Comparison of ENCODE assay signal across 14 mouse cellular contexts in genomic region chr4:22485781-22486180, GRCm38 (mm10). TPM values are rescaled to one million over a fixed set of nuclear protein-coding genes. Genes with fewer than 3 reads are reported as not detected.
DNase-seq lines count a peak whose midpoint lies in the region; ATAC-seq lines count a peak whose summit lies in the region.
"Had no signal": no experiment of that assay in that cellular context is flagged by ENCODE, and none has a peak within 500 bp of the region (broad histone marks: within the 10 kb centered on the region; RNA-seq: fewer than 3 reads in every experiment).

No protein-coding gene starts in this region.

- peak overlapping the region; percentile 97 for H3K9ac ChIP-seq in hindbrain, embryonic 12.5 days
- peak overlapping the region; percentile 93 for H3K9ac ChIP-seq in midbrain, embryonic 15.5 days
- H3K9ac ChIP-seq: embryonic facial prominence, embryonic 15.5 days; liver, embryonic 15.5 days had no signal

- peak overlapping the region; percentile 82 for H3K4me3 ChIP-seq in hindbrain, embryonic 12.5 days
- peak overlapping the region; percentile 72 for H3K4me3 ChIP-seq in midbrain, embryonic 15.5 days
- H3K4me3 ChIP-seq: embryonic facial prominence, embryonic 15.5 days; heart, adult 2 months; liver, embryonic 15.5 days had no signal

- H3K27me3 ChIP-seq in hindbrain, embryonic 12.5 days: peaks cover 6% of the 10 kb centered on the region; the same call in 1 of the 2 replicates
- H3K27me3 ChIP-seq in midbrain, embryonic 15.5 days (replicated peaks): no peaks in the 10 kb centered on the region

- WGBS in hindbrain, embryonic 12.5 days: 3% methylated on average over 3 of the region's 3 CpGs
- 5% methylated on average over 3 of the region's 3 CpGs for WGBS in midbrain, embryonic 15.5 days

- H3K4me1 ChIP-seq in hindbrain, embryonic 12.5 days: peaks cover 4% of the 10 kb centered on the region; the same call in 1 of the 2 replicates
- H3K4me1 ChIP-seq in midbrain, embryonic 15.5 days: peaks cover 21% of the 10 kb centered on the region; the same call in 1 of the 2 replicates

- no peaks in the 10 kb centered on the region for H3K9me3 ChIP-seq in hindbrain, embryonic 12.5 days (replicated peaks)
- H3K9me3 ChIP-seq in midbrain, embryonic 15.5 days: no peaks in the 10 kb centered on the region
- H3K9me3 ChIP-seq: embryonic facial prominence, embryonic 15.5 days; liver, embryonic 15.5 days had no signal

- H3K27ac ChIP-seq in hindbrain, embryonic 12.5 days: peak overlapping the region; percentile 100
- H3K27ac ChIP-seq in midbrain, embryonic 15.5 days: peak overlapping the region; percentile 52; the same call in 1 of the 2 replicates
- H3K27ac ChIP-seq: embryonic facial prominence, embryonic 15.5 days; heart, adult 2 months; liver, embryonic 15.5 days had no signal

- H3K36me3 ChIP-seq in hindbrain, embryonic 12.5 days: no peaks in the 10 kb centered on the region
- H3K36me3 ChIP-seq in midbrain, embryonic 15.5 days (replicated peaks): no peaks in the 10 kb centered on the region
- H3K36me3 ChIP-seq: embryonic facial prominence, embryonic 15.5 days; liver, embryonic 15.5 days had no signal

- H3K4me2 ChIP-seq in hindbrain, embryonic 12.5 days (replicated peaks): peak overlapping the region; percentile 89
- H3K4me2 ChIP-seq in midbrain, embryonic 15.5 days: peak overlapping the region; percentile 97
- H3K4me2 ChIP-seq: embryonic facial prominence, embryonic 15.5 days; liver, embryonic 15.5 days had no signal

- no peak for ATAC-seq in hindbrain, embryonic 12.5 days (ENCODE audit: low FRiP score)
- no peak for ATAC-seq in midbrain, embryonic 15.5 days (replicated peaks)
- ATAC-seq in activated CD4-positive, CD25-positive, alpha-beta regulatory T cell, adult 4 months: no peak

- peak; percentile 17 for DNase-seq in retina, embryonic 14.5 days (ENCODE audit: low spot score)
- DNase-seq in retina, postnatal 1 day: no peak
- no peak for DNase-seq in adrenal gland, postnatal 25 days
- DNase-seq in kidney, postnatal 25 days: no peak
- DNase-seq: cerebellum, adult 9-11 months; heart, adult 2 months; kidney, adult 18-20 months; thymus, adult 2 months had no signal

RNA-seq across cellular contexts. Expression of gene Pou3f2, which starts 2.4 kb away (rescaled TPM):
- polyA plus RNA-seq in hindbrain, embryonic 12.5 days (2016; fragmentation: Nextera tagmentation; extraction: Ambion mirVana): 39.0 and 39.6 TPM in 2 replicates
- 43.0 and 44.0 TPM in 2 replicates for polyA plus RNA-seq in midbrain, embryonic 15.5 days (2015; fragmentation: Nextera tagmentation; extraction: Ambion mirVana)
- 0.06 TPM in 1 of 2 replicates, not detected in the other for total RNA-seq in adrenal gland, postnatal 25 days (2021)
- polyA plus RNA-seq in activated CD4-positive, CD25-positive, alpha-beta regulatory T cell, adult 4 months (2017; shearing (Covaris generic)): under 1 TPM in 1 of 2 experiments, not detected in 1; 0.17 TPM
- total RNA-seq: heart, adult 2 months; heart, postnatal 25 days had no signal
- polyA plus RNA-seq: heart, adult 2 months had no signal

Comparison
In these comparisons a context has a peak if more than half of its experiments do, and no peak if none do; other contexts are left out.
1. RNA of gene Pou3f2, which starts 2.4 kb away (polyA plus RNA-seq): 43.0 to 44.0 TPM in midbrain, embryonic 15.5 days and 39.0 to 39.6 TPM in hindbrain, embryonic 12.5 days; 0.17 TPM in activated CD4-positive, CD25-positive, alpha-beta regulatory T cell, adult 4 months; every median in the first group is over 10 times any median in the second.